Mouse (Mus musculus): ENCODE measurements around the gene Wdhd1.

DNA sequence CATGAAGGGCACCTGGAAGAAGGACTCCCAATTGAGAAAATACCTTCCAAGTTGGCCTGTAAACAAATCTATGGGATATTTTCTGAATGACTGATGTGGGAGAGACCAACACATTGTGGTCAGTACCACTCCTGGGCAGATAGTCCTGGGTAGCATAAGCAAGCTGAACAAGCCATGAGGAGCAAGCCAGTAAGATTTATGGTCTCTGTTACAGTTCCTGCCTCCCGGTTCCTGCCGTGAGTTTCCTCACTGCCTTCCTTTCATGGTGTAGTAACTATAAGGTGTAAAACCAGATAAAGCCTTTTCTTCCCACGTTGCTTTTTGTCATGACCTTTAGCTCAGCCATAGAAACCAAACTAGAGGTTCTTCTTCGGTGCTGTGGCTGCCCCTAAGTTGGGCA is 39.4 kb downstream of the Wdhd1 start:
- TF ChIP-seq POLR2A (IDR thresholded peaks at IDR 0.05; ENCODE audit: control insufficient read depth in 1 of 2, insufficient read depth in 1 of 2, low read depth in 1 of 2, low read length in 2 of 2, poor library complexity in 1 of 2): no peak
- TF ChIP-seq CTCF (IDR thresholded peaks at IDR 0.05 in 2 of 3, conservative IDR thresholded peaks at IDR 0.05 in 1 of 3; ENCODE audit: control insufficient read depth in 1 of 3, insufficient read depth in 1 of 3, low read depth in 2 of 3, low read length in 3 of 3, poor library complexity in 1 of 3, severe bottlenecking in 1 of 3): no peak
- no peak for TF ChIP-seq GATA1 (IDR thresholded peaks at IDR 0.05; ENCODE audit: low read depth, low read length)
- TF ChIP-seq TCF12 (IDR thresholded peaks at IDR 0.05; ENCODE audit: low read depth, low read length): no peak
- TF ChIP-seq TAL1 (IDR thresholded peaks at IDR 0.05; ENCODE audit: low read length): no peak
- no peak for TF ChIP-seq RCOR1 (IDR thresholded peaks at IDR 0.05; ENCODE audit: low read depth, low read length)
- no peak for TF ChIP-seq NRF1 (IDR thresholded peaks at IDR 0.05; ENCODE audit: insufficient read depth, low read depth, low read length, poor library complexity, severe bottlenecking)
- no peak for TF ChIP-seq RAD21 (IDR thresholded peaks at IDR 0.05; ENCODE audit: low read depth, low read length)
